Mouse (Mus musculus) megakaryocyte-erythroid progenitor cell, adult 5 weeks (primary cell): ENCODE data around the gene Ep300. TPM values are rescaled to one million over a fixed set of nuclear protein-coding genes. Genes with fewer than 3 reads are reported as not detected.

ENCODE experiments used
- polyA plus RNA-seq: library from polyadenylated mRNA; stranded (reverse); fragments of >175 nt; gene quantifications from 2 replicates; pipeline ENCODE4 v1.2.3, GENCODE M21; 2012

Gene Ep300
- 20.2 and 26.6 TPM in 2 replicates for polyA plus RNA-seq

DNA sequence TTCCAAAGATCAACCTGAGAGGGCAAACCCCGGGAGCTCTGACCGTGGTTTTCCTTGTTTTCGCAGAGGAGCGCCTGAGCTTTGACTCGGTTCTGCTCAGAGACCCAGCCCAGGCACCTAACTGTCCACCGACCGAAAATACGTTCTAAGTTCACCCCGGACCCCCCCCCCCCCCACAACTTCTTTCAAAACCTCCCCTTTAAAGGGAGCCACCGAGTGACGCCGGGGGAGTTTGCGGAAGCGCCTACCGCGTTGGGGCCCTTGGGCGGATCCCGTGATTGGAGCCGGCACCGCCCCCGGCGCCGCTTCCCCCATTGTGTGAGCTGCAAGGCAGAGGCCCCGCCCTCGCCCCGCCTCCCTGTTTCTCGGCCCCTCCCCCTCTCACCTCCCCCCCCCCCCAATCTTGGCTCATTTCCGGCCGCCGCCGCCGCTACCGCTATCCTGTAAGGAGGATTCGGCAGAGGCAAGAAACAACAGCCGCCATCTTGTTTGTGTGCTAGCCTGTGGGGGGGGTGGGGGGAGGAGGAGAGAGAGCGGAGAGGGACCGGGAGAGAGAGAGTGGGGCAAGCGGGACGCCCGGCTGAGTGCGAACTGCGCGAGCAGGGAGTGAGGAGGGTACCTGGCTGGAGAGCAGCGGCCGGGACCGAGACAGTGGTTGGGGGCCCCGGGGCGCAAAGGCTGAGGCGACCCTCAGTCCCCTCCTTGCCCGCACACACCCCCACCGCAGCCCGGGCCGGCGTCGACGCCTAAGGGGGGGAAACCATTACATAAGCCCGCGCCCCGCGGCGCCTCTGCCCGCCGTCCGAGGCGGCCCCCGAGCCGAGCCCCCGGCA, at the start of gene Ep300:
Ep300 (plus strand) TSS at position 439 of the 833 bp plus-strand sequence.

DNA sequence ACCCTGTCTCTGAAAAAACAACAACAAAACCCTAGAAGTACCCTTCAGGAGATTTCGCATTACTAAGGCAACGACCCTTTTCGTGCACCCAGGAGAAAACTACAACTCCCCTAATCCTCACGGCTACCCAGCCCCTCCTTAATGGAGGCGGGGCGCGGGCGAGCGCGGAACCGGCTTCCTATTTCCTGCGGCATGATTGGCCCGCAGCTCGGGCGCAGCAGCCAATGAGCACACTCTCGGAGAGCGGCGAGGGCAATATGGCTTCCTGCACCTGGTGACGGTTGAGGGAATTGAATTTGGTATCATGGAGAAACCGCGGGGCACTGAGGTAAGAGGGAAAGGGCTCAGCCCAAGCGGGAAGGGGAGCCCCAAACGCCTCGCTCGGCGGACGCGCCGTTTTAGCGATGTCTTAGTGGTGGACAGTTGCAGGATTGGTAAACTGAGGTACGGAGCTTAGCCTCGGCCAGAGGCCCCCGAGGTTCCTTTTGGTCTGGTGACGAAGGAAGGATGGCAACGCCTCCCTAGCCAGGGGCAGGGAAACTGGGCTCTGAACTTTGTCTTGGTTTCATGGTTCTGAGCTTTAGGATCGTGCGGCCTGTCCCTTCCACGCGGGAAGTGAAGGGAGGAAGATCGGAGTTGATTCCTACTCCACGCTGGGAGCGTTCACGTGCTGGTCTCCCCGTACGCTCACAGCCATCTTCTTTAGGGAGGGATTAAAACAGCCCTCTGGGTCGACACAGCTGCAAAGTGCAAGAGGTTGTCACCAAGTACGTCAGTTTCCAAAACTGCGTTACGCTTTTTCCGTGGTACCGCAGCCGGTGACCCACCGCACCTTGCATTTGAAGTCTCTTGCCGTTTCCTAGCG, 78.8 kb downstream of the Ep300 start, which contains the start of gene L3mbtl2:
L3mbtl2 (plus strand) TSS at position 193 of the 865 bp plus-strand sequence.

DNA sequence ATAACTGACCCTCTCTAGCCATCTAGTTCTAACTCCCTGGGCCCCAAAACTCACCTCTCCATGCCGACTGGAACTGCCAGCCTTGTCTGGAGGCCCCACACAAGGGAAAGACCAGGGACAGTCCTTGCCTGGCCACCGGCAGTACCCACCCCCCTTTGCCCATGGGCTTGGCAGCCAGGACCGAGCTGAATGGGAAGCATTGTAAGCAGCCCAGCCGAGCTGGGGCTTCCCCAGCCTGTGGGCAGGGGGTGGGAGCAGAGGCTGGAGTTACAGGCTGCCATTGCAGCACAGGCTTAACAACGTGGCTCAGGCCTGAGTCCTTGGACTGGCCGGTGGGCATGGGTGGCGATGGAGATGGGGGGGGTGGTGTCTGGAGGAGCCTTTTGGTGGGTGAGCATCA, 112.0 kb downstream of the Ep300 start, which contains the start of gene Chadl:
Chadl (minus strand) TSS at position 113 of the 400 bp plus-strand sequence.

Other genes with a start within 250 kb of the Ep300 start
- 2.8 and 3.1 TPM in 2 replicates for gene Slc25a17, start 224.5 kb upstream of the Ep300 start, polyA plus RNA-seq
- gene St13, start 185.3 kb upstream of the Ep300 start, polyA plus RNA-seq: 262 and 346 TPM in 2 replicates
- gene Xpnpep3, start 185.2 kb upstream of the Ep300 start, polyA plus RNA-seq: 0.37 and 0.47 TPM in 2 replicates
- 0.11 TPM in 1 of 2 replicates, not detected in the other for gene Dnajb7, start 177.1 kb upstream of the Ep300 start, polyA plus RNA-seq
- gene Rbx1, start 119.1 kb upstream of the Ep300 start, polyA plus RNA-seq: 44.2 and 48.9 TPM in 2 replicates
- gene L3mbtl2, start 78.5 kb downstream of the Ep300 start, polyA plus RNA-seq: 12.5 and 14.7 TPM in 2 replicates
- gene Chadl, start 111.9 kb downstream of the Ep300 start, polyA plus RNA-seq: 1.6 and 2.5 TPM in 2 replicates
- 61.7 and 71.5 TPM in 2 replicates for gene Zc3h7b, start 159.7 kb downstream of the Ep300 start, polyA plus RNA-seq
- 172 and 186 TPM in 2 replicates for gene Rangap1, start 160.2 kb downstream of the Ep300 start, polyA plus RNA-seq
- 47.1 and 54.1 TPM in 2 replicates for gene Tef, start 217.1 kb downstream of the Ep300 start, polyA plus RNA-seq